Mouse (Mus musculus) forebrain, embryonic 16.5 days (tissue): ENCODE measurements around the gene BC005624. TPM values are rescaled to one million over a fixed set of nuclear protein-coding genes. Genes with fewer than 3 reads are reported as not detected.

Source experiments
- ATAC-seq: fragments of 200-750 bp; cut with Nextera tagmentation; 2 replicates; pipeline ENCODE4 v1.8.0; 2017; ENCODE audit warnings: mild to moderate bottlenecking, moderate library complexity
- H3K27ac ChIP-seq: fragments of 300-500 bp; sonication (generic); 2 replicates; pipeline ENCODE4 v1.5.1; 2014; ENCODE audit warnings: low read length, control low read depth
- H3K27me3 ChIP-seq: fragments of 300-500 bp; sonication (generic); replicated peaks from 2 replicates; pipeline ENCODE4 v1.6.1; 2014; ENCODE audit warnings: low read length; ENCODE audit not compliant: control insufficient read depth, insufficient read depth
- H3K36me3 ChIP-seq: fragments of 300-500 bp; sonication (generic); 2 replicates; pipeline ENCODE4 v1.6.1; 2014; ENCODE audit not compliant: control insufficient read depth, insufficient read depth
- H3K4me1 ChIP-seq: fragments of 300-500 bp; sonication (generic); replicated peaks from 2 replicates; pipeline ENCODE4 v1.6.1; 2014; ENCODE audit warnings: low read length; ENCODE audit not compliant: control insufficient read depth, insufficient read depth
- H3K4me2 ChIP-seq: fragments of 300-500 bp; sonication (generic); 2 replicates; pipeline ENCODE4 v1.6.1; 2014; ENCODE audit warnings: mild to moderate bottlenecking, low read length, control low read depth
- H3K4me3 ChIP-seq: fragments of 300-500 bp; sonication (generic); replicated peaks from 2 replicates; pipeline ENCODE4 v1.5.1; 2014; ENCODE audit warnings: mild to moderate bottlenecking, low read length, control low read depth
- H3K9ac ChIP-seq: fragments of 300-500 bp; sonication (generic); replicated peaks from 2 replicates; pipeline ENCODE4 v1.6.1; 2014; ENCODE audit warnings: low read depth, low read length, control low read depth
- H3K9me3 ChIP-seq: fragments of 300-500 bp; sonication (generic); 2 replicates; pipeline ENCODE4 v1.6.1; 2016; ENCODE audit warnings: low read length; ENCODE audit not compliant: control insufficient read depth
- whole genome bisulfite sequencing: fragments of 180-500 bp; shearing (Covaris S2); extraction: QIAGEN DNeasy Blood & Tissue Kit; methylation state at CpG from one replicate; pipeline ENCODE4 v1.1.7; 2014; 5-methylcytosine and 5-hydroxymethylcytosine counted together
- polyA plus RNA-seq: library from polyadenylated mRNA; unstranded; fragments of >200 nt; fragmentation: Nextera tagmentation; extraction: Ambion mirVana; gene quantifications from 2 replicates; pipeline ENCODE4 v1.2.1, GENCODE M21; 2015

Gene BC005624
- polyA plus RNA-seq = 83.9 and 93.5 TPM in 2 replicates

DNA sequence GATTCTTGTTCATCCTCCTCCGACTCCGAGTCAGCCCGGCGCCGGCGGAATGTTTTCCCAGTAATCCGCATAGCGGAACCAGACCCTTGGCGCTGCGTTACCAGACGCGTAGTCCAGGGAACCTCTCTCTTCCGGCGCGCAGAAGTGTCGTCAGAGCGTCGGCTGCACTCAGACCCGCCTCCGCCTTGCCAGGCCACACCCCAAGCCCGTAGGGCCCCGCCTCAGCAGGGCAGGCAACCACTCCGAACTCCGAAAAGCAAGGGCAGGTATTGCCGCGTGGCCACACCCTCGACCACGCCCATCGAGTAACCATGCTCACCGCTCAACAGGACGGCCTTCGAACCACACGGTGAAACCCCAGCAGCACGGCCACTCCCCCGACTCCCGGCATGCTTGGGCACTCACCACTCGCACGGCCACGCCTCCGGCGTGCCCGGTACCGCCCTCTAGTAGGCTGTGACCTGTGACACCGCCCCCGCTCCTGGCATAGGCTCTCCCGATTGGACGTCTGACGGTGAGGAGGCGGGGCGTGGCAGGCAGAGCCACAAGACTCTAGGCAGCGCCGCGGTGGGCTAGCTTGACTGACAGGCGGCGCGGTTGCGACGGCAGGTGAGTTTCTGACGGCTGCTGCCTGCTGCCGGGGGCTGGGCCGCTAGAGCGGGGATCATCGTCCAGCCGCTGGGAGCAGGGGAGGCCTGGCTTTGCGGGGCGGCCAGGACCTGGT is at the start of gene BC005624, which contains the start of gene Usp20:
TSS of gene BC005624 (minus strand) at position 412 of the 724 bp plus-strand sequence.
TSS of gene Usp20 (plus strand) at position 490 of the 724 bp plus-strand sequence.
- Histone ChIP-seq H3K27ac (peak within 1 kb of the TSS; percentile 71), H3K4me3 (peak within 1 kb of the TSS; percentile 88), H3K9me3 (no peaks in the 10 kb centered on the region), H3K9ac (peak within 1 kb of the TSS; percentile 73), H3K4me1 (peaks cover 15% of the 10 kb centered on the region), H3K36me3 (peaks cover 4% of the 10 kb centered on the region; the same call in 1 of the 2 replicates), H3K4me2 (peak within 1 kb of the TSS; percentile 82), H3K27me3 (no peaks in the 10 kb centered on the region)
- WGBS = under 1% methylated on average over 66 of the region's 66 CpGs
- peak; percentile 98 for ATAC-seq

GRCm38 (mm10) chr2:31026642-31027041 is 44.6 kb upstream of the BC005624 start:
- Histone ChIP-seq H3K9ac (no peak overlapping the region), H3K9me3 (no peaks in the 10 kb centered on the region), H3K4me2 (no peak overlapping the region), H3K4me1 (no peaks in the 10 kb centered on the region), H3K36me3 (0 out of 2 replicates have a peak, but pooled peaks cover 2% of the 10 kb centered on the region), H3K27me3 (no peaks in the 10 kb centered on the region), H3K4me3 (no peak overlapping the region), H3K27ac (no peak overlapping the region)
- no peak for ATAC-seq
- WGBS = 75% methylated on average over 8 of the region's 8 CpGs

- no peak overlapping the region for H3K9ac ChIP-seq
- ATAC-seq = no peak
- 0 out of 2 replicates have a peak, but pooled peaks cover 3% of the 10 kb centered on the region for H3K36me3 ChIP-seq
- H3K27me3 ChIP-seq = no peaks in the 10 kb centered on the region
- H3K4me1 ChIP-seq = no peaks in the 10 kb centered on the region
- H3K4me3 ChIP-seq = no peak overlapping the region
- H3K27ac ChIP-seq = no peak overlapping the region
- WGBS = 88% methylated on average over 3 of the region's 3 CpGs
- H3K4me2 ChIP-seq = no peak overlapping the region
- H3K9me3 ChIP-seq = no peaks in the 10 kb centered on the region
Measured at GRCm38 (mm10) chr2:31025458-31025857, 43.5 kb upstream of the BC005624 start.

GRCm38 (mm10) chr2:31024618-31025370 is 42.8 kb upstream of the BC005624 start:
- Histone ChIP-seq H3K27me3 (no peaks in the 10 kb centered on the region), H3K36me3 (0 out of 2 replicates have a peak, but pooled peaks cover 3% of the 10 kb centered on the region), H3K9me3 (no peaks in the 10 kb centered on the region), H3K4me2 (no peak overlapping the region), H3K4me1 (no peaks in the 10 kb centered on the region), H3K9ac (no peak overlapping the region), H3K4me3 (no peak overlapping the region), H3K27ac (no peak overlapping the region)
- ATAC-seq = peak; percentile 47; the same call in 1 of the 2 replicates
- 27% methylated on average over 5 of the region's 5 CpGs for WGBS

DNA sequence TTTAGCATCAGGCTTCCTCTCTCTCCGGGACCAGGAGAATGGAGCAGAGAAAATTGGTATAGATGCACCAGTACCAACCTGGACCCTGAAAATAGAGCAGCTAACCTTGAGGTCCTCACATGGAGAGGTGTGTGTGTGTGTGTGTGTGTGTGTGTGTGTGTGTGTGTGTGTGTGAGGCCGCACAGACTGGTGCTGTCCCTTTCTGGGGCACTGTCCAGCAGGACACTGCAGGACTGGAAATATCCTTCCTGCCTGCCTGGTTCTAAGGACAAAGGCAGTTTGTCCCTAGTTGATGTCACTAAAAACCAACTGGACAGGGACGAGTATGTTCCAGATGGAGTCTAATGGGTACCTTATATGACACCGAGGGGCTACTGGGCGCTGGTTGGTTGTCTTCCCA is 41.9 kb upstream of the BC005624 start:
- no peak overlapping the region for H3K27ac ChIP-seq
- no peaks in the 10 kb centered on the region for H3K9me3 ChIP-seq
- no peak overlapping the region for H3K4me2 ChIP-seq
- H3K4me1 ChIP-seq = no peaks in the 10 kb centered on the region
- H3K9ac ChIP-seq = no peak overlapping the region
- H3K4me3 ChIP-seq = no peak overlapping the region
- H3K36me3 ChIP-seq = peaks cover 3% of the 10 kb centered on the region; the same call in 1 of the 2 replicates
- H3K27me3 ChIP-seq = no peaks in the 10 kb centered on the region
- WGBS = 79% methylated on average over 5 of the region's 5 CpGs
- ATAC-seq = no peak

DNA sequence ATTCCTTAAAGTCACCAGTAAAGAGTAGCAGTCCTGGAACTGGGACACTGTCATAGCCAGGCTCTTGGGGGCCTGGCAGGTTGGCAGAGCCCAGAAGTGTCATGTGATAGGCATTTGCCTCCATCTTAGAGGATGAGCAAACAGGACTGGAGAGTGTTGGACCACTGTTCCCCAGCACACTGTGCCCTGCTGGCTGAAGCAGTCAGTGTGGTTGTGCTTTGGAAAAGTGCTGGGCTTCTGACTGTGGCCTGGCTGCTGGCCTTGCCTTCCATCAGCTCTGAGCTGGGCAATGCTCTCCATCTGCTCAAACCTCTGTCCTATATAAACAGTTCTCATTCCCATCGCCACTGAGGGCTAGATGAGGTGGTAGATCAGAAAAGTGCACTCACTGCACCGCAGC is 38.2 kb upstream of the BC005624 start:
- H3K9me3 ChIP-seq = no peaks in the 10 kb centered on the region
- no peak overlapping the region for H3K4me3 ChIP-seq
- no peaks in the 10 kb centered on the region for H3K4me1 ChIP-seq
- 95% methylated on average over 2 of the region's 2 CpGs for WGBS
- H3K9ac ChIP-seq = no peak overlapping the region
- ATAC-seq = no peak
- H3K27me3 ChIP-seq = no peaks in the 10 kb centered on the region
- no peak overlapping the region for H3K27ac ChIP-seq
- peaks cover 7% of the 10 kb centered on the region; the same call in 1 of the 2 replicates for H3K36me3 ChIP-seq
- no peak overlapping the region for H3K4me2 ChIP-seq

DNA sequence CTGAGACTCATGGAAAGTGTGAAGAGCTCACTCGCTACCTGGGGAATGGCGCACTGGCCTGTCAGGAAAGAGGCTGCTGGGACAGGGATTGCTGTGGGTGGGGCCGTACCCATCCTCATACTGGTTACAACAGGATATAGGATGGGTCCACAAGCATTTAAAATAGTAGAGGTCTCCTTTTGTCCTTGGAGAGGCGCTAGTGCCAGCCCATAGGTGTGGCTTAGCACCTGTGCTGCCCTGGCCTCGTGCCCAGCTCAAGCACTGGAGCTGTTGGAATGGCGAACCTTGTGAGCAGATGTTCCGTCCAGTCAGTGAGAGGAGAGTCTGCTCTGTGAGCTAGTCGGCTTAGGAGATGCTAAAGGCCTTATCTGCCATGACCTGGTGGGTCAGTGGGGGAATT is 37.0 kb upstream of the BC005624 start:
- H3K4me1 ChIP-seq = no peaks in the 10 kb centered on the region
- peaks cover 7% of the 10 kb centered on the region; the same call in 1 of the 2 replicates for H3K36me3 ChIP-seq
- 91% methylated on average over 8 of the region's 8 CpGs for WGBS
- H3K4me2 ChIP-seq = no peak overlapping the region
- ATAC-seq = no peak
- no peak overlapping the region for H3K27ac ChIP-seq
- no peak overlapping the region for H3K4me3 ChIP-seq
- H3K9ac ChIP-seq = no peak overlapping the region
- H3K27me3 ChIP-seq = no peaks in the 10 kb centered on the region
- no peaks in the 10 kb centered on the region for H3K9me3 ChIP-seq

- Histone ChIP-seq H3K4me3 (no peak overlapping the region), H3K9me3 (no peaks in the 10 kb centered on the region), H3K27ac (no peak overlapping the region), H3K4me2 (no peak overlapping the region), H3K27me3 (no peaks in the 10 kb centered on the region), H3K9ac (no peak overlapping the region), H3K4me1 (no peaks in the 10 kb centered on the region), H3K36me3 (peaks cover 7% of the 10 kb centered on the region; the same call in 1 of the 2 replicates)
- no peak for ATAC-seq
- 86% methylated on average over 8 of the region's 8 CpGs for WGBS
Measured at GRCm38 (mm10) chr2:31018519-31018918, 36.5 kb upstream of the BC005624 start.

- H3K36me3 ChIP-seq = peaks cover 7% of the 10 kb centered on the region; the same call in 1 of the 2 replicates
- ATAC-seq = no peak
- H3K27me3 ChIP-seq = no peaks in the 10 kb centered on the region
- no peaks in the 10 kb centered on the region for H3K9me3 ChIP-seq
- H3K4me2 ChIP-seq = no peak overlapping the region
- 93% methylated on average over 18 of the region's 18 CpGs for WGBS
- no peaks in the 10 kb centered on the region for H3K4me1 ChIP-seq
- H3K27ac ChIP-seq = no peak overlapping the region
- H3K9ac ChIP-seq = no peak overlapping the region
- no peak overlapping the region for H3K4me3 ChIP-seq
Measured at GRCm38 (mm10) chr2:31017625-31018317, 35.8 kb upstream of the BC005624 start.
